Mouse (Mus musculus): ENCODE data around the gene Gucd1.
"Not testable (repeated sequence)": the region's sequence is repeated elsewhere in the genome, so short reads cannot be mapped to it uniquely, and the experiment has no call there.

Gene Gucd1

GRCm38 (mm10) chr10:75504234-75505129, 13.3 kb downstream of the Gucd1 start:
- peak; percentile 57 for DNase-seq (ENCODE audit: low read depth, low spot score)

- no peak for DNase-seq (ENCODE audit: low read depth, low spot score)
Measured at GRCm38 (mm10) chr10:75503692-75504091, 14.1 kb downstream of the Gucd1 start.

- DNase-seq (ENCODE audit: low read depth, low spot score): no peak
Measured at GRCm38 (mm10) chr10:75501641-75502040, 16.1 kb downstream of the Gucd1 start.

GRCm38 (mm10) chr10:75500345-75500744, 17.4 kb downstream of the Gucd1 start:
- DNase-seq (ENCODE audit: low read depth, low spot score): no peak

- DNase-seq (ENCODE audit: low read depth, low spot score): no peak
Measured at GRCm38 (mm10) chr10:75499791-75500190, 18.0 kb downstream of the Gucd1 start.

GRCm38 (mm10) chr10:75499214-75499613, 18.6 kb downstream of the Gucd1 start:
- not testable (repeated sequence) for DNase-seq (ENCODE audit: low read depth, low spot score)

GRCm38 (mm10) chr10:75495921-75496320, 21.9 kb downstream of the Gucd1 start:
- no peak for DNase-seq (ENCODE audit: low read depth, low spot score)

GRCm38 (mm10) chr10:75495304-75495703, 22.5 kb downstream of the Gucd1 start:
- peak; percentile 89 for DNase-seq (ENCODE audit: low read depth, low spot score)

- DNase-seq (ENCODE audit: low read depth, low spot score): no peak
Measured at GRCm38 (mm10) chr10:75491936-75492262, 25.9 kb downstream of the Gucd1 start.

- DNase-seq (ENCODE audit: low read depth, low spot score): no peak
Measured at GRCm38 (mm10) chr10:75491234-75491935, 26.4 kb downstream of the Gucd1 start.

GRCm38 (mm10) chr10:75490731-75491130, 27.0 kb downstream of the Gucd1 start:
- no peak for DNase-seq (ENCODE audit: low read depth, low spot score)

- DNase-seq (ENCODE audit: low read depth, low spot score): no peak
Measured at GRCm38 (mm10) chr10:75489522-75489921, 28.2 kb downstream of the Gucd1 start.

GRCm38 (mm10) chr10:75487131-75487530, 30.6 kb downstream of the Gucd1 start:
- DNase-seq (ENCODE audit: low read depth, low spot score): no peak

- DNase-seq (ENCODE audit: low read depth, low spot score): peak; percentile 65
Measured at GRCm38 (mm10) chr10:75486086-75486979, 31.4 kb downstream of the Gucd1 start.

GRCm38 (mm10) chr10:75484767-75485166, 33.0 kb downstream of the Gucd1 start:
- DNase-seq (ENCODE audit: low read depth, low spot score): no peak

GRCm38 (mm10) chr10:75484066-75484465, 33.7 kb downstream of the Gucd1 start:
- no peak for DNase-seq (ENCODE audit: low read depth, low spot score)

GRCm38 (mm10) chr10:75482919-75483483, 34.8 kb downstream of the Gucd1 start:
- no peak for DNase-seq (ENCODE audit: low read depth, low spot score)

GRCm38 (mm10) chr10:75482271-75482670, 35.5 kb downstream of the Gucd1 start:
- no peak for DNase-seq (ENCODE audit: low read depth, low spot score)

- DNase-seq (ENCODE audit: low read depth, low spot score): no peak
Measured at GRCm38 (mm10) chr10:75481703-75482102, 36.1 kb downstream of the Gucd1 start.

- no peak for DNase-seq (ENCODE audit: low read depth, low spot score)
Measured at GRCm38 (mm10) chr10:75479955-75480354, 37.8 kb downstream of the Gucd1 start.

- peak; percentile 42 for DNase-seq (ENCODE audit: low read depth, low spot score)
Measured at GRCm38 (mm10) chr10:75477034-75477433, 40.7 kb downstream of the Gucd1 start.
